Mouse (Mus musculus) erythroblast, embryonic 14.5 days (primary cell): ENCODE measurements around the gene Galnt15.

Experiments
- GATA1 ChIP-seq: IDR thresholded peaks from 2 replicates; pipeline ENCODE4 v1.6.1; 2012; ENCODE audit warnings: low read length, inconsistent platforms, mixed read lengths
- TAL1 ChIP-seq: IDR thresholded peaks from 3 replicates; pipeline ENCODE4 v1.6.1; 2012; ENCODE audit warnings: low read length, inconsistent platforms, mixed read lengths

- no peak for TF ChIP-seq GATA1
- no peak for TF ChIP-seq TAL1
Observed at GRCm38 (mm10) chr14:32106911-32107310, 78.1 kb downstream of the Galnt15 start.
